Mouse (Mus musculus): ENCODE data around the gene Ank3. TPM values are rescaled to one million over a fixed set of nuclear protein-coding genes. Genes with fewer than 3 reads are reported as not detected.

The Ank3 gene
- polyA plus RNA-seq, 1 experiment from 2014 or later = 24.5 TPM

DNA sequence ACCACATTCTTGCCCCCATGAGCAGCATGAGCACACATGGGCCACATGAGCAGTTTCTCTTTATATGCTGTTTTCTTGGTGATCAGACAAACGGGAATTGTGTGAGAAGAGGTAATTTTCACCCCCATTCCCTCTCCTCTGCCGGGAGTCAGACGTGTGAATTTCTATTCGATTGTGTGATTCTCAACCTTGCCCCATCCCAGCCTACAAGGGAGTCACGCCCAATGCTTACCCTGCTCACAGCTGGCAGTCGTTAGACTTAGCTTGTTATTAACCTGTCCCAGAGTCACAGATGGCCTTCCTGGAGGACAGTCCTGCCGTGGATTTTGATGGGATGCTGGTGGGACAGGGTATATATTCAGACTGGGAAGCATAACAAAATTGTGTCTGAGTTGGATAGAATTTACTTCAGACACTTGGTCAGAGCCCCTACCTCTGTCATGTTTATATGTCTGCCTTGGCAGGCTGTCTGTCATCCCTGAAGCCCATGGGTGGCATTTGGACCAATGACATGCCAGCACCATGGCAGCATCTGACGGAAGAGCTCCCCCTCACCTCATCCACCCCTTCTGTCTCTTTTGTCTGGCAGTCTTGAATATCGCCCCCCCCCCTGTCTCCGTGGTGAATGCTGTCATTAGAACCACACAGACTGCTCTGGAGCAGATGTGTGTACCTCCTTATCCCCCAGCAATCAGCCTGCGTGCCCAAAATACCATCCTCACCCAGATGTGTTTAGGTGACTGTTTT, 237.5 kb downstream of the Ank3 start:
- ATAC-seq (no peak), DNase-seq (ENCODE audit: low spot score) (no peak)
- H3K4me3 ChIP-seq (ENCODE audit: low read depth, low read length) = no peak overlapping the region
- WGBS = 55% methylated on average over 11 of the region's 11 CpGs
- TF ChIP-seq EP300 (IDR thresholded peaks at IDR 0.05) = no peak
- no peak for TF ChIP-seq CTCF (IDR thresholded peaks at IDR 0.05)
- no peak overlapping the region for H3K9ac ChIP-seq (replicated peaks; ENCODE audit: low read depth)
- H3K4me1 ChIP-seq (ENCODE audit: insufficient read depth, low read depth, low read length) = no peaks in the 10 kb centered on the region
- H3K4me2 ChIP-seq (replicated peaks; ENCODE audit: low read depth, low read length) = no peak overlapping the region
- no peaks in the 10 kb centered on the region for H3K36me3 ChIP-seq (ENCODE audit: insufficient read depth, low read length)
- H3K27ac ChIP-seq (ENCODE audit: low read length) = no peak overlapping the region
- no peaks in the 10 kb centered on the region; the same call in 1 of the 2 replicates for H3K27me3 ChIP-seq (replicated peaks; ENCODE audit: insufficient read depth, low read length)
- H3K9me3 ChIP-seq (ENCODE audit: low read length) = no peaks in the 10 kb centered on the region

DNA sequence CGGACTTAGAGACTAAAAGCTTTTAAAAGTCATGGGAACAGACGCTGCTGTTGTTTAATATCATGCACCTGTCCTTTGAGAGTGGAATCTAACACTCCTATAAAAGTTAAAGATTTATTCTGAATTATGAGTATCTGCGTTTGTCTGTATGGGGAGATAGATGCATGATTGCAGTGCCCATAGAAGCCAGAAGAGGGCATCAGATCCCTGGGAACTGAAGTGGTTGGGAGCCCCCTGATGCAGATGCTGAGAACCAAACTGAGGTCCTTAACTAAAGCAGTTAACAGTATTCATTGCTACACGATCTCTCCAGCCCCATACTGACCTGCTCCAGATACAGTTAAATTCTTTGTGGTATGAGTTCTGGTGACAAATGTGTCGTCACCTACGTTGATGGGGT, 240.6 kb downstream of the Ank3 start:
- 84% methylated on average over 6 of the region's 6 CpGs for WGBS
- DNase-seq (ENCODE audit: low spot score) (no peak), ATAC-seq (no peak)
- Histone ChIP-seq H3K9me3 (ENCODE audit: low read length) (no peaks in the 10 kb centered on the region), H3K36me3 (ENCODE audit: insufficient read depth, low read length) (no peaks in the 10 kb centered on the region), H3K4me2 (replicated peaks; ENCODE audit: low read depth, low read length) (no peak overlapping the region), H3K9ac (replicated peaks; ENCODE audit: low read depth) (no peak overlapping the region), H3K27me3 (replicated peaks; ENCODE audit: insufficient read depth, low read length) (no peaks in the 10 kb centered on the region; the same call in 1 of the 2 replicates), H3K27ac (ENCODE audit: low read length) (no peak overlapping the region), H3K4me3 (ENCODE audit: low read depth, low read length) (no peak overlapping the region), H3K4me1 (ENCODE audit: insufficient read depth, low read depth, low read length) (no peaks in the 10 kb centered on the region)
- no peak for TF ChIP-seq EP300 (IDR thresholded peaks at IDR 0.05)
- peak; percentile 36 for TF ChIP-seq CTCF (IDR thresholded peaks at IDR 0.05)

DNA sequence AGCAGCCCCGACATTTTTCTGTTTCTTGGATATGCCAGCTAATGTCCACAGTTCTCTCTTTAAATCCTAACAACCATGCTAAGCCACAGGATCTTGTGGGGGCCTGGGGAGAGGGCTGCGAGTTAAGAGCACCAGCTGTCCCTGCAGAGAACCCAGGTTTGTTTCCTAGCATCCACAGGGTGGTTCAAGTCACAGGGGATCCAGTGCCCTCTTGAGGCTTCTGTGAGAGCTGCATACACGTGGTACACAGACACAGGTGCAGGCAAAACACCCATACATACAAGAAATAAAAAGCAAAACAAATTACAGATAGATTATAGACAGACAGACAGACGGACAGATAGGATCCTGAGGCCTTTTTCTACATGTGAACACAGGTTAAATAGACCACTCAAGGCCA, 242.0 kb downstream of the Ank3 start:
- DNase-seq (ENCODE audit: low spot score) = no peak
- no peak overlapping the region for H3K4me2 ChIP-seq (replicated peaks; ENCODE audit: low read depth, low read length)
- TF ChIP-seq EP300 (IDR thresholded peaks at IDR 0.05) (no peak), CTCF (IDR thresholded peaks at IDR 0.05) (peak; percentile 42)
- no peaks in the 10 kb centered on the region for H3K9me3 ChIP-seq (ENCODE audit: low read length)
- no peak for ATAC-seq
- no peak overlapping the region for H3K27ac ChIP-seq (ENCODE audit: low read length)
- no peaks in the 10 kb centered on the region; the same call in 1 of the 2 replicates for H3K27me3 ChIP-seq (replicated peaks; ENCODE audit: insufficient read depth, low read length)
- H3K4me3 ChIP-seq (ENCODE audit: low read depth, low read length) = no peak overlapping the region
- H3K4me1 ChIP-seq (ENCODE audit: insufficient read depth, low read depth, low read length) = no peaks in the 10 kb centered on the region
- H3K36me3 ChIP-seq (ENCODE audit: insufficient read depth, low read length) = no peaks in the 10 kb centered on the region
- no peak overlapping the region for H3K9ac ChIP-seq (replicated peaks; ENCODE audit: low read depth)
- WGBS = 60% methylated on average over 4 of the region's 4 CpGs

DNA sequence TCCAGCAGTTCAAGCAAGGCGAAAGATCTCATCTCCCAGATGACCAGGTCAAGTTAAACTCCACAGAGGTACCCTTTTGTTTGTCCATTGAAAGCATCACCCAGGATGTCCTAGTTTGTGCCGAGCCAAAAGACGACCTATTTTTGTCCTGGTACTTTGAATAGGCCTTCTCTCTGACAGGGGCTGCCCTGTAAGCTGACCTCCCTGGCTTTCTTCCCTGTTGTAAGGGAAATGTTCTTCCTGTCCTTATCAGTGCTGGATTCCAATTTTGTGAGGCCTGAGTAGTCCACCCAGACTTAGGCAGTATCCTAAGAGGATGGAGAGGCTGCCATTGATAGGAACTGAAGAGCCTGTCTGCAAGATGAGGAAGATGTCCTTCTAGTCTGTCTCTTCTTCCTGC, 244.9 kb downstream of the Ank3 start:
- Histone ChIP-seq H3K36me3 (ENCODE audit: insufficient read depth, low read length) (no peaks in the 10 kb centered on the region), H3K4me2 (replicated peaks; ENCODE audit: low read depth, low read length) (no peak overlapping the region), H3K27ac (ENCODE audit: low read length) (no peak overlapping the region), H3K4me1 (ENCODE audit: insufficient read depth, low read depth, low read length) (no peaks in the 10 kb centered on the region), H3K4me3 (ENCODE audit: low read depth, low read length) (no peak overlapping the region), H3K9ac (replicated peaks; ENCODE audit: low read depth) (no peak overlapping the region), H3K9me3 (ENCODE audit: low read length) (no peaks in the 10 kb centered on the region), H3K27me3 (replicated peaks; ENCODE audit: insufficient read depth, low read length) (no peaks in the 10 kb centered on the region)
- no peak for ATAC-seq
- no peak for DNase-seq (ENCODE audit: low spot score)
- 46% methylated on average over 3 of the region's 3 CpGs for whole genome bisulfite sequencing
- TF ChIP-seq CTCF (IDR thresholded peaks at IDR 0.05) (no peak), EP300 (IDR thresholded peaks at IDR 0.05) (no peak)

DNA sequence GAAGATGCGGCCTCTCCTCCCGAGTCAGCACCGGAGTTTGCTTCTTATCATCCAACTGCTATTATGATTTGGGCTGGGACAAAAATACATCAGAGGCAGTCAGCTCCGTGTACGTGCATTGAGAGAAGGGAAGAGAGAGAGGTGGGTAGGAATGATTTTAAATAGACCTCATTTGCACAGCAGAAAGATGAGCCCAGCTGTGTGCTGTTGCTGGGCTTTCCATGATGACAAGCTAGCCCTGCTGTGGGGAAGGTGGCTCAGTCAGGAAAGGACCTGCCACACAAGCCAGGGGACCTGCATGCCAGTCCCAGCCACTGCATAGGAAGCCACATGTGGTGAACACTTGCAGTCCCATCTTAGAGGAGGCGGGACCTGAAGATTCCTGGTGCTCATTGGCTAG, 245.4 kb downstream of the Ank3 start:
- Histone ChIP-seq H3K4me3 (ENCODE audit: low read depth, low read length) (no peak overlapping the region), H3K4me1 (ENCODE audit: insufficient read depth, low read depth, low read length) (no peaks in the 10 kb centered on the region), H3K4me2 (replicated peaks; ENCODE audit: low read depth, low read length) (no peak overlapping the region), H3K27me3 (replicated peaks; ENCODE audit: insufficient read depth, low read length) (no peaks in the 10 kb centered on the region), H3K9me3 (ENCODE audit: low read length) (no peaks in the 10 kb centered on the region), H3K27ac (ENCODE audit: low read length) (no peak overlapping the region), H3K9ac (replicated peaks; ENCODE audit: low read depth) (no peak overlapping the region), H3K36me3 (ENCODE audit: insufficient read depth, low read length) (no peaks in the 10 kb centered on the region)
- DNase-seq (ENCODE audit: low spot score) (no peak), ATAC-seq (no peak)
- TF ChIP-seq CTCF (IDR thresholded peaks at IDR 0.05) = no peak
- no peak for TF ChIP-seq EP300 (IDR thresholded peaks at IDR 0.05)
- WGBS = 72% methylated on average over 6 of the region's 6 CpGs

- H3K9ac ChIP-seq (replicated peaks; ENCODE audit: low read depth) = no peak overlapping the region
- no peaks in the 10 kb centered on the region for H3K4me1 ChIP-seq (ENCODE audit: insufficient read depth, low read depth, low read length)
- no peak overlapping the region for H3K4me2 ChIP-seq (replicated peaks; ENCODE audit: low read depth, low read length)
- H3K36me3 ChIP-seq (ENCODE audit: insufficient read depth, low read length) = no peaks in the 10 kb centered on the region
- H3K27me3 ChIP-seq (replicated peaks; ENCODE audit: insufficient read depth, low read length) = no peaks in the 10 kb centered on the region
- ATAC-seq = no peak
- no peaks in the 10 kb centered on the region for H3K9me3 ChIP-seq (ENCODE audit: low read length)
- WGBS = 81% methylated on average over 5 of the region's 5 CpGs
- DNase-seq (ENCODE audit: low spot score) = no peak
- H3K27ac ChIP-seq (ENCODE audit: low read length) = no peak overlapping the region
- TF ChIP-seq EP300 (IDR thresholded peaks at IDR 0.05) = no peak
- no peak for TF ChIP-seq CTCF (IDR thresholded peaks at IDR 0.05)
- H3K4me3 ChIP-seq (ENCODE audit: low read depth, low read length) = no peak overlapping the region
Measured at GRCm38 (mm10) chr10:69645311-69645802, 246.8 kb downstream of the Ank3 start.

All from lung, postnatal 0 days (tissue).